Mouse (Mus musculus): ENCODE results near the gene Sgf29. TPM values are rescaled to one million over a fixed set of nuclear protein-coding genes. Genes with fewer than 3 reads are reported as not detected.

Sgf29 gene
- polyA plus RNA-seq, 1 experiment from 2014 or later, result 21.1 TPM

DNA sequence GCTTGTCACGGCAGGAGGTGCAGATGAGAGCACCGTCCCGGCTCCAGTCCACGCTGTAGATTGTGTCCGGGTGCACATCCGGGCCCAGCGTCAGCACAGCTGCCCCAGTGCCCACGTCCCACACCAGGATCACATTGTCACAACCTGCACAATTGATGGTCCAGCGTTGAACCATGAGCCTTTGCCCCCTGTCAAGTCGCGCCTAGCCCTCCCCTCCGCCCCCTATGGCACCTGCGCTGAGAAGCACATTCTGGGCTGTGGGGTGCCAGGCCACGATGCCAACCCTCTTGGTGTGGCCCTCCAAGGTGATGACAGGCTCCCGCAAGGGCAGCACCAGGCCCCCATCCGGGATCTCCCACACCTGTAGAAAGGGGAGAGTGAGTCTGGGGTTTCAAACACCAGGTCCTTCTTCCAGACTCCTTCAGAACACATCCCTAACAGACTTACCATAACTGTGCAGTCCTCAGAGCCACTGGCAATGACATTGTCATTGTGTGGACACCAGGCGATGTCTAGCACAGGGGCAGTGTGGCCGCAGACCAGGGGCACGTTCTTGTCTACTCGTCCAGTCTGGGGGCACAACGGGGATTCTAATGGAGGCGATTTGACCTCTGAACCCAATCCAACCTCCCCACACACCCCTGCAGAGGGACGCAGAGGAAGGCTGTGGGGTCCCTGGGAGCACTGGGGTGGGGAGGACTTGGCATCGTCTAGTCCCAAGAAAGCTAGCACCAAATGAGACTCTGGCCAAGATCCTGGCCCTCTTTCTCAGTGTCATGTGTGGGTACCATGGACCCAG, 52.6 kb downstream of the Sgf29 start:
- no peak for ATAC-seq
- no peak for DNase-seq (ENCODE audit: low read depth, low spot score)
- TF ChIP-seq CTCF (IDR thresholded peaks at IDR 0.05), result no peak
- in situ Hi-C loops (cut with MboI; ENCODE audit: low pct_unique_long_range_greater_than_20kb), result no loop called here
- peaks cover 5% of the 10 kb centered on the region for H3K27me3 ChIP-seq
- POLR2A ChIA-PET, result no interaction called here
- CTCF ChIA-PET, result interaction anchor here (0.6 kb wide), 1 partner anchor 15 kb away, joined by 3 read pairs; no protein-coding TSS in a partner anchor

DNA sequence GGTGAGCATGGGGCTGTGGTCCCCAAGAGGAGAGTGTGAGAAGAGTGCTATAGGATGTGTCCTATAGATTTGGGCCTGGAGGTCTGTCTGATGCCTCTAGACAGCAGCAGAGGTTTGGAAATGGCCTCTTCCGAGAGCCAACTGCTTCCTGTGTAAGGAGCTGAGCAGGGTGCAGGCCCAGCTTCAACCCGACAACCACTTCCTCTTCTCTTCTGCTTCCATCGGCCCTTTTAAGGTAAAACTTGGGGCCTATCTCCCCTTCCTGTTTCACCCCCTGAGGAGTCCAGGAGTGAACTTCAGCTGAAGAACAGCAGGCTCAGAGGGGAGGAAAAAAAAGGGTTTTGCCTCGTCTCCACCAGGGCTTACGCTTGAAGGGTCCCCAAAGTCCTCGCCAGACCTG, 53.2 kb downstream of the Sgf29 start:
- DNase-seq (ENCODE audit: low read depth, low spot score) (no peak), ATAC-seq (no peak)
- CTCF ChIA-PET, result interaction anchor here (0.6 kb wide), 1 partner anchor 14 kb away, joined by 3 read pairs; no protein-coding TSS in a partner anchor
- in situ Hi-C loops (cut with MboI; ENCODE audit: low pct_unique_long_range_greater_than_20kb), result no loop called here
- TF ChIP-seq CTCF (IDR thresholded peaks at IDR 0.05), result no peak
- H3K27me3 ChIP-seq, result peaks cover 5% of the 10 kb centered on the region
- POLR2A ChIA-PET, result no interaction called here

DNA sequence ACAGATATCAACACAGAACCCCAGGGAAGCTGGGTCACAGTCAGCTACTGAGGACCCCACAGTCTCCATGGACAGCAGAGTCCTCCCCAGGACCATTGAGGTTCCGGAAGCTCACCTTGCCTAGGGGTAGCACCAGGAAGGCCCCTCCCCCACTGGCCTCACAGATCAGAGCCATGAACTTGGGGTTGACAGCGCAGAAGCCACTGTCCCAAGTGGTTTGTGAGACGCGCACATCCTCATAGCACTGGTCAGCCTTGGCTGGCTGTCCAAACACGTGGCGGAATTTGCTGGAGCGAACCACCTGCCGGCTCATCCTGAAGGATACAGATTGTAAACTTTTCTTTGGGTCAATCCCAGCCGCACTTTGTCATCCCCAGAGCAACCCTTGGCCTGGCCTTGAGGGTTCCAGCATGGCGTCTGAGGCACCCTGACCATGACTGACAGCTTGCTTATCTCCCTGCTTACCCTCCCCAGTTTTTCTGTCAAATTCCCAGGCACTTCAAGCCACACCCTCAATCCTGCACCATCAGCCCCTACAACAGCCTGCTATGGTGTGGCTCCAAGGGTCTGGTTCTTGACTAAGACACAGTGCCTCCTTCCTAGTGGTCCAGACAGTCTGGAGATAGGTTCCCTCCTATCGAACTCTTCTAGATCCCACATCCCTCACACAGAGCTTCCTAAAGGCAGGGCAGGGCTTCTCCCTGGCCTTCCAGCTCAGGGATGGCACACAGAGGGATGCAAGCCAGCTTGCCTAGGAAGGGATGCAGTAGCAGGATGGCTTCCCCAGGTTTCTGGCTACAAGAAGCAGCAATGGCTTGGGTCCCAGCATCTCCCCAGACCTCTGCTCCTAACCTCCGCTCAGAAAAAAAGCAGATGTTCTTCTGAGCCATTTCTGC, 54.0 kb downstream of the Sgf29 start:
- TF ChIP-seq CTCF (IDR thresholded peaks at IDR 0.05), result no peak
- CTCF ChIA-PET, result interaction anchor here (1.1 kb wide), 1 partner anchor 10 kb away, joined by 3 read pairs; no protein-coding TSS in a partner anchor
- in situ Hi-C loops (cut with MboI; ENCODE audit: low pct_unique_long_range_greater_than_20kb), result no loop called here
- H3K27me3 ChIP-seq, result peaks cover 5% of the 10 kb centered on the region
- ATAC-seq (no peak), DNase-seq (ENCODE audit: low read depth, low spot score) (no peak)
- POLR2A ChIA-PET, result no interaction called here

DNA sequence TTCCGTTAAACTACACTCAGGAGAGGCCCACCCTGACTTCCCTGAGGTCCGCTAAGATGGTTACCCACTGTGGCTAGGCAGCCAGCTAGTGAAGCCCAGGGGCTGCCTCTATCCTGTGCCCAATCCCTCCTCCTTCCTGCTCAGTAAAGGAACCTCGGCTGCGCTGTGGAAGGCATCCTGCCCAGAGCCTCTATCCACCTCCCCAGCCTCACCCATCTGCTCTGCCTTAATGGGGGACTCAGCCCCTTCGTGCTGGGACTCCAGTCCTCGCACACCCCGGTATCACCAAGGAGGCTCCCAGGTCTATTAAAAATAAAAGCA, 54.6 kb downstream of the Sgf29 start:
- in situ Hi-C loops (cut with MboI; ENCODE audit: low pct_unique_long_range_greater_than_20kb), result no loop called here
- no peak for DNase-seq (ENCODE audit: low read depth, low spot score)
- TF ChIP-seq CTCF (IDR thresholded peaks at IDR 0.05), result no peak
- CTCF ChIA-PET, result interaction anchor here (1.1 kb wide), 1 partner anchor 11 kb away, joined by 3 read pairs; no protein-coding TSS in a partner anchor
- ATAC-seq, result no peak
- POLR2A ChIA-PET, result no interaction called here
- peaks cover 5% of the 10 kb centered on the region for H3K27me3 ChIP-seq

DNA sequence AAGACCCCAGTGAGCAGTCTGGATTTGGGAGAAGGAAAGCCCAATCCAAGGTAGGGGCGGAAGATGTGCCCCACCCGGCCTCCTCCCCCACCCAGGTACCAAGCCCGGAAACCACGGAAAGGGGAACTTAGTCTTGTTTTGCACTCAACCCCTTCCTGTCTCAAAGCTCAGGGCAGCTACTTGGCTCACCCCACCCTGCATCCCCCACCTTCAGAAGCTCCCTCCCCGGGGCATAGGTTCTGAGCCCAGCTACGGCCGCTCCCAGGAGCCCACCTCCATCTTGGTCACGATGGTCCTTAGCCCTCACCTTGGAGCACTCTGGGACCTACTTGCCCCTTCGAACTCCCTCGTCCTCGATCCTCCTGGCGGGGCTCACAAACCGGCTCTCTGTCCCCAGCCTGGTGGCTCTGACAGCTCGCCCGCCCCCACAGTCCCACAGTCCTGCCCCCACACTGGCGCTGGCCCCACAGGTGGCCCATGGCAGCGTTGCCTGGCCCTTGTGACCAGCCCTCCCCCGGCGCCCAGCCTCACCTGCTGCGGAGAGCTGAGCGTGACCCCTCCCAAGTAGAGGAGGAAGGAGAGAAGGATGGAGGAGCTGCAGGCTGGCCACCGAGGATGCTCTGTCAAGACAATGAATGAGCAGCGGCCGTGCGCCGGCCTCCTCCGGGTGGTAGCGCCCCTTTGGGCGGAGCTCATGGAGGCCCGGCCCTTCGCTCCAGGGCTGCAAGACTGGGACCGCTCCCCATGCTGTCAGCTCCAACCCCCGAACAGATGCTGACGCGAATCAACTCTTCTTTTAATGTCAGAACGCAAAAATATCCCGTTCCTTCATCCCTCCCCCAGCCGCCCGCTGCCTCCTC, 55.2 kb downstream of the Sgf29 start:
- ChIA-PET POLR2A (no interaction called here), CTCF (no interaction called here)
- in situ Hi-C loops (cut with MboI; ENCODE audit: low pct_unique_long_range_greater_than_20kb), result no loop called here
- H3K27me3 ChIP-seq, result peaks cover 5% of the 10 kb centered on the region
- DNase-seq (ENCODE audit: low read depth, low spot score) (no peak), ATAC-seq (no peak)
- TF ChIP-seq CTCF (IDR thresholded peaks at IDR 0.05), result no peak

DNA sequence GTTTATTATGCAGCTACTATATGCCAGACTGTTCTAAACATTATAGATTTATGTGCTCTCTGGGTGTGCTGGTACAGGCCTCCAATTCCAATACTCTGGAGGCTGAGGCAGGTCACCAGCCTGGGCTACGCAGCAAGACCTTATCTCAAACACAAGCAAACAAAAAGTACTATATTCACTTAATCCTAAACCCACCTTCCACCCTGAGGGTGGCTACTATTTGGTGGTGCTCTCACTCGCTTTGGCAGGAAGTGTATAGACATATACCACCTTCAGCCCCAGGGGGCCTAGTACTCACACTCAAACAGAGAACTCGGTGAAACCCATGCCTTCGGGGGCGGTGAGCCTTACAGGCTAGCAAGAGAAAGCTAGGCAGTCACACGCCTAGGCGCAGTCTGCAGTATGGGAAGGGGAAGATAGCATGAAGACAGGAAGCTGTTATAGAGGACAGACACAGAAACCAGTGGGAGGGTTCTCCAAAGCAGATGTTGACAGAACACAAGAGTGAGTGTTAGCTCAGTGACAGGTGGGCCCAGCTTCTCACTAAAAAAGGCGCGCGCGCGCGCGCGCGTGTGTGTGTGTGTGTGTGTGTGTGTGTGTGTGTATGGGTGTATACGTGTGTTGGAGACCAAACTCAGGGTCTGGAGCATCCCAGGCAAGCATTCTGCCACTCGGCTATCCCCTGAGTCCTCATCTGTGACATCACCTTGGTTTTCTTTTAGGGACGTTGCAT, 58.5 kb downstream of the Sgf29 start, which contains the start of gene Coro1a:
Gene Coro1a (minus strand): TSS at position 346 of the 733 bp plus-strand sequence.
- no peak for TF ChIP-seq CTCF (IDR thresholded peaks at IDR 0.05)
- peaks cover 12% of the 10 kb centered on the region for H3K27me3 ChIP-seq
- ChIA-PET POLR2A (no interaction called here), CTCF (interaction anchor here (1.4 kb wide), 1 partner anchor 25 kb away, joined by 4 read pairs; no protein-coding TSS in a partner anchor)
- in situ Hi-C loops (cut with MboI; ENCODE audit: low pct_unique_long_range_greater_than_20kb), result no loop called here
- ATAC-seq (no peak), DNase-seq (ENCODE audit: low read depth, low spot score) (no peak)

DNA sequence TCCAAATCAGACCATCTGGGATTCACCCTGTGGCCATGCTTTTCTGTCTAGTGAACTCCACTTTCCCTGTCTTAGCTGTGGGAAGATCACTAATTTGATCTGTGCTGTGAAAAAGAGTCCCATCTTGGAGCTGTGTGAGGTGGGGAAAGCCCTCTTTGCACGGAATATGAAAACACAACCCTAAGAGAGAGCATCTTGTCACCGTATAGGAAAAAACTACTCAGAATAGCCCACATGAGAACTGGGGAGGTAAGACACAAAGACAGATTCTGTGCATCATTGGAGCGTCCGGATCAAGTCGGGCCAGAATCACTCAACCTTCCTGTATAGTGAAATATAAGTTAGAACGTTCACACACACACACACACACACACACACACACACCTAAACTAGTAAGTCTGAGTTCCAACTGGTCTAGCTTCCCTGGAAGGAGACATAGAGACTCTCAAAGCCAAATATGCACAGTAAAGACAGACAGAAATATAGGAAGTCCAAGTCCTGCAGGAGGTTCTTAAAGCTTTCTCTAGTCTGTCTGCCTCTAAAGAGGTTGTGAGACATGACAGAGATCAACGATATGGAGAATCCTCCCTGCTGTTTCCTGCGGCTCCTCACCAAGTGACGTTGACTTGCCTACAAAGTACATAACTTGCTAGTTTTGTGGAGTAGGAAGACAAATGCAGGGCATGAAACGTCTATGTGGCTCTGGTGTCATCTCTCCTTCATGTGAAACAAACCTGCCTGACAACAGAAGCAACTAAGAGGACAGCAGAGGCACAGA, 59.3 kb downstream of the Sgf29 start:
- ATAC-seq (no peak), DNase-seq (ENCODE audit: low read depth, low spot score) (no peak)
- ChIA-PET POLR2A (no interaction called here), CTCF (no interaction called here)
- in situ Hi-C loops (cut with MboI; ENCODE audit: low pct_unique_long_range_greater_than_20kb), result no loop called here
- no peak for TF ChIP-seq CTCF (IDR thresholded peaks at IDR 0.05)
- peaks cover 12% of the 10 kb centered on the region for H3K27me3 ChIP-seq

DNA sequence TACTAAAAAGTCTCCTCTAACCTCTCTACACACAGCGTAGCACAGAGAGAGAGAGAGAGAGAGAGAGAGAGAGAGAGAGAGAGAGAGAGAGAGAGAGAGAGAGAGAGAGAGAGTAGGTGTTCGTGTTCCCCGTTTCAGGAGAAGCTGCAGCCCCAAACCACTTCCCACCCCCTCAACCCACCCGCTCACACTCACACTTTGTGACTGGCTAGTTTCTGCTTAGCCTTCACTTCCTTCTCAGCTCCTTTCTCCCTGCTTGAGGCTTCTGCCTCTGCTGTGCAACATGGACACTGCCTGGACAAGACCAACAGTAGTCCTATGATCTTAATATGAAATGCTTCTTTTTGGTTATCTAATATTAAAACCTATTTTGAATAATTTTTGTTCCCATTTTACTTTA, 61.2 kb downstream of the Sgf29 start:
- in situ Hi-C loops (cut with MboI; ENCODE audit: low pct_unique_long_range_greater_than_20kb), result no loop called here
- no peak for ATAC-seq

DNA sequence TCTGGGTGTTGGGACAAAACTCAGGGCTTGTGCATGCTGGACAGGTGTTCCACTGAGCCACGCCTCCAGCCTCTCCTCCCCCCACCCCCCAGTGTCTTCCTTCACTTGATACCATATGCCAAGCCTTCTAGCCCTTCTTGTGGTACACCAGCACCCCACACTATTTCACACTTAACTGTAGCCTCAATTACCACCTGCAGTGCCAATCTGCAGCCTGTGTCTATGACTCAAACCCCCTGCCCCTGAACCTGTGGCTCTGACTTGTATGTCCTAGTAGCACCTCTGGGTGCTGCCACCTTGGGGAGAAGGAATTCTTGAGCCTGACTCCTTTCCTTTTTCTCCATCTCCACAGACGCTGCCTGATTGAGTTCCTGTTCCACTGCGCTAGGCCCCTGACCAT, 62.8 kb downstream of the Sgf29 start:
- CTCF ChIA-PET, result no interaction called here
- ATAC-seq (no peak), DNase-seq (ENCODE audit: low read depth, low spot score) (no peak)
- POLR2A ChIA-PET, result no interaction called here
- peaks cover 7% of the 10 kb centered on the region for H3K27me3 ChIP-seq
- no peak for TF ChIP-seq CTCF (IDR thresholded peaks at IDR 0.05)
- in situ Hi-C loops (cut with MboI; ENCODE audit: low pct_unique_long_range_greater_than_20kb), result no loop called here

More for the DNA sequence above, 61.2 kb downstream of the Sgf29 start:
- no peak for TF ChIP-seq CTCF (IDR thresholded peaks at IDR 0.05)
- peaks cover 7% of the 10 kb centered on the region for H3K27me3 ChIP-seq
- DNase-seq (ENCODE audit: low read depth, low spot score), result no peak
- CTCF ChIA-PET, result no interaction called here
- POLR2A ChIA-PET, result no interaction called here

Measured in Patski (cell line).